Comparison of ENCODE assay signal across 27 mouse cellular contexts in genomic region chr8:85115501-85115900, GRCm38 (mm10). TPM values are rescaled to one million over a fixed set of nuclear protein-coding genes. Genes with fewer than 3 reads are reported as not detected.
DNase-seq lines count a peak whose midpoint lies in the region; ATAC-seq and TF ChIP-seq lines count a peak whose summit lies in the region.
"Had no signal": no experiment of that assay in that cellular context is flagged by ENCODE, and none has a peak within 500 bp of the region (broad histone marks: within the 10 kb centered on the region; RNA-seq: fewer than 3 reads in every experiment).

No protein-coding gene starts in this region.

- no peak overlapping the region for H3K4me3 ChIP-seq in heart, embryonic 10.5 days
- no peak overlapping the region for H3K4me3 ChIP-seq in heart, embryonic 12.5 days
- no peak overlapping the region for H3K4me3 ChIP-seq in ES-Bruce4 (ENCODE audit: low read depth, low read length)
- no peak overlapping the region for H3K4me3 ChIP-seq in forebrain, embryonic 10.5 days
- H3K4me3 ChIP-seq: embryonic facial prominence, embryonic 13.5 days; embryonic facial prominence, embryonic 15.5 days; erythroblast, embryonic 14.5 days; forebrain, embryonic 12.5 days had no signal

- H3K9ac ChIP-seq in heart, embryonic 12.5 days, result no peak overlapping the region
- H3K9ac ChIP-seq in ES-Bruce4 (ENCODE audit: low read depth, poor library complexity, severe bottlenecking), result no peak overlapping the region
- H3K9ac ChIP-seq: embryonic facial prominence, embryonic 13.5 days; embryonic facial prominence, embryonic 15.5 days; forebrain, embryonic 12.5 days had no signal

- H3K4me1 ChIP-seq in heart, embryonic 10.5 days, result no peaks in the 10 kb centered on the region
- peaks cover 6% of the 10 kb centered on the region for H3K4me1 ChIP-seq in heart, embryonic 12.5 days (replicated peaks)
- H3K4me1 ChIP-seq in ES-Bruce4 (ENCODE audit: control insufficient read depth, insufficient read depth, low read length), result no peaks in the 10 kb centered on the region
- peaks cover 11% of the 10 kb centered on the region for H3K4me1 ChIP-seq in forebrain, embryonic 10.5 days

- H3K4me2 ChIP-seq in heart, embryonic 12.5 days, result no peak overlapping the region
- H3K4me2 ChIP-seq: embryonic facial prominence, embryonic 13.5 days; embryonic facial prominence, embryonic 15.5 days; forebrain, embryonic 12.5 days had no signal

- H3K9me3 ChIP-seq in heart, embryonic 10.5 days, result no peaks in the 10 kb centered on the region
- H3K9me3 ChIP-seq in heart, embryonic 12.5 days (replicated peaks), result peaks cover 2% of the 10 kb centered on the region
- H3K9me3 ChIP-seq in ES-Bruce4 (replicated peaks; ENCODE audit: control insufficient read depth, insufficient read depth, low read length, poor library complexity, severe bottlenecking), result no peaks in the 10 kb centered on the region
- H3K9me3 ChIP-seq in forebrain, embryonic 10.5 days, result peaks cover 3% of the 10 kb centered on the region; the same call in 1 of the 2 replicates
- H3K9me3 ChIP-seq: forebrain, embryonic 12.5 days had no signal

- 73% methylated on average over 4 of the region's 4 CpGs for WGBS in heart, embryonic 10.5 days
- 72% methylated on average over 4 of the region's 4 CpGs for WGBS in heart, embryonic 12.5 days
- WGBS in forebrain, embryonic 10.5 days, result 77% methylated on average over 4 of the region's 4 CpGs

- TF ChIP-seq POLR2A in ES-Bruce4 (IDR thresholded peaks at IDR 0.05; ENCODE audit: insufficient read depth, low read length), result no peak

- TF ChIP-seq CTCF in ES-Bruce4 (IDR thresholded peaks at IDR 0.05; ENCODE audit: low read depth, low read length), result no peak

- no peak overlapping the region for H3K27ac ChIP-seq in heart, embryonic 10.5 days
- H3K27ac ChIP-seq in heart, embryonic 12.5 days (ENCODE audit: poor library complexity, severe bottlenecking), result no peak overlapping the region
- H3K27ac ChIP-seq in ES-Bruce4 (ENCODE audit: insufficient read depth, low read length), result peak overlapping the region; percentile 4; the same call in 1 of the 2 replicates
- no peak overlapping the region for H3K27ac ChIP-seq in forebrain, embryonic 10.5 days
- H3K27ac ChIP-seq: embryonic facial prominence, embryonic 13.5 days; embryonic facial prominence, embryonic 15.5 days; forebrain, embryonic 12.5 days had no signal

- DNase-seq in heart, embryonic 10.5 days (ENCODE audit: low spot score), result peak; percentile 13
- DNase-seq in ES-CJ7 (ENCODE audit: low read depth, low spot score), result peak; percentile 69
- peak; percentile 51 for DNase-seq in ZHBTc4 (ENCODE audit: low read depth, low spot score)
- no peak for DNase-seq in forebrain, embryonic 10.5 days (ENCODE audit: extremely low spot score, low spot score)
- DNase-seq in lung, postnatal 36 days, result no peak
- DNase-seq: adrenal gland, adult 2 months; adrenal gland, postnatal 10 days; adrenal gland, postnatal 25 days; cerebellum, adult 11 months; cerebellum, adult 18-20 months; cerebellum, adult 8-10 months; cerebellum, adult 9-11 months; cerebellum, postnatal 14 days; cerebellum, postnatal 36 days; embryo, embryonic 11 days had no signal

- ATAC-seq in heart, embryonic 12.5 days (ENCODE audit: insufficient number of reproducible peaks, low FRiP score), result no peak
- ATAC-seq: forebrain, embryonic 14.5 days; forebrain, embryonic 16.5 days had no signal

- H3K36me3 ChIP-seq in heart, embryonic 10.5 days, result peaks cover 12% of the 10 kb centered on the region
- peaks cover 13% of the 10 kb centered on the region for H3K36me3 ChIP-seq in heart, embryonic 12.5 days
- no peaks in the 10 kb centered on the region for H3K36me3 ChIP-seq in ES-Bruce4 (ENCODE audit: control insufficient read depth, insufficient read depth, low read length, poor library complexity, severe bottlenecking)
- H3K36me3 ChIP-seq in forebrain, embryonic 10.5 days (replicated peaks), result peaks cover 15% of the 10 kb centered on the region

- no peaks in the 10 kb centered on the region for H3K27me3 ChIP-seq in heart, embryonic 10.5 days (ENCODE audit: insufficient read depth, poor library complexity, severe bottlenecking)
- no peaks in the 10 kb centered on the region for H3K27me3 ChIP-seq in heart, embryonic 12.5 days (replicated peaks)
- no peaks in the 10 kb centered on the region for H3K27me3 ChIP-seq in ES-Bruce4 (ENCODE audit: control insufficient read depth, insufficient read depth, low read length, poor library complexity, severe bottlenecking)
- H3K27me3 ChIP-seq in forebrain, embryonic 10.5 days (ENCODE audit: poor library complexity, severe bottlenecking), result 0 out of 2 replicates have a peak, but pooled peaks cover 6% of the 10 kb centered on the region
- H3K27me3 ChIP-seq: embryonic facial prominence, embryonic 13.5 days; embryonic facial prominence, embryonic 15.5 days; forebrain, embryonic 12.5 days had no signal

- no peak for TF ChIP-seq EP300 in ES-Bruce4 (IDR thresholded peaks at IDR 0.05; ENCODE audit: insufficient read depth, low read depth, low read length)

RNA-seq across cellular contexts. Expression of gene Zfp791, which starts 7.4 kb away (rescaled TPM):
- polyA plus RNA-seq in heart, embryonic 10.5 days (2016; fragmentation: Nextera tagmentation; extraction: Ambion mirVana), result 0.84 and 1.00 TPM in 2 replicates
- 1.2 and 1.3 TPM in 2 replicates for polyA plus RNA-seq in heart, embryonic 12.5 days (2016; fragmentation: Nextera tagmentation; extraction: Ambion mirVana)
- 2.0 and 2.2 TPM in 2 replicates for polyA plus RNA-seq in ES-Bruce4 (2011; ENCODE audit: insufficient read depth, insufficient read length, low read depth, missing spikeins)
- polyA plus RNA-seq in forebrain, embryonic 10.5 days (2016; fragmentation: Nextera tagmentation; extraction: Ambion mirVana), result 1.3 and 1.9 TPM in 2 replicates

RNA-seq across cellular contexts. Expression of gene Man2b1, which starts 32.4 kb away (rescaled TPM):
- 27.2 and 30.7 TPM in 2 replicates for polyA plus RNA-seq in heart, embryonic 10.5 days (2016; fragmentation: Nextera tagmentation; extraction: Ambion mirVana)
- polyA plus RNA-seq in heart, embryonic 12.5 days (2016; fragmentation: Nextera tagmentation; extraction: Ambion mirVana), result 33.2 and 34.8 TPM in 2 replicates
- 36.0 and 42.2 TPM in 2 replicates for polyA plus RNA-seq in ES-Bruce4 (2011; ENCODE audit: insufficient read depth, insufficient read length, low read depth, missing spikeins)
- polyA plus RNA-seq in forebrain, embryonic 10.5 days (2016; fragmentation: Nextera tagmentation; extraction: Ambion mirVana), result 21.9 and 24.1 TPM in 2 replicates

RNA-seq across cellular contexts. Expression of gene Wdr83, which starts 34.4 kb away (rescaled TPM):
- polyA plus RNA-seq in heart, embryonic 10.5 days (2016; fragmentation: Nextera tagmentation; extraction: Ambion mirVana), result 41.2 and 47.9 TPM in 2 replicates
- 31.7 and 33.2 TPM in 2 replicates for polyA plus RNA-seq in heart, embryonic 12.5 days (2016; fragmentation: Nextera tagmentation; extraction: Ambion mirVana)
- polyA plus RNA-seq in ES-Bruce4 (2011; ENCODE audit: insufficient read depth, insufficient read length, low read depth, missing spikeins), result 16.5 and 16.8 TPM in 2 replicates
- polyA plus RNA-seq in forebrain, embryonic 10.5 days (2016; fragmentation: Nextera tagmentation; extraction: Ambion mirVana), result 58.4 and 63.3 TPM in 2 replicates

RNA-seq across cellular contexts. Expression of gene Wdr83os, which starts 35.0 kb away (rescaled TPM):
- polyA plus RNA-seq in heart, embryonic 10.5 days (2016; fragmentation: Nextera tagmentation; extraction: Ambion mirVana), result 97.0 and 105 TPM in 2 replicates
- 107 and 109 TPM in 2 replicates for polyA plus RNA-seq in heart, embryonic 12.5 days (2016; fragmentation: Nextera tagmentation; extraction: Ambion mirVana)
- 82.5 and 105 TPM in 2 replicates for polyA plus RNA-seq in ES-Bruce4 (2011; ENCODE audit: insufficient read depth, insufficient read length, low read depth, missing spikeins)
- polyA plus RNA-seq in forebrain, embryonic 10.5 days (2016; fragmentation: Nextera tagmentation; extraction: Ambion mirVana), result 139 and 142 TPM in 2 replicates

RNA-seq across cellular contexts. Expression of gene Cks1brt, which starts 36.2 kb away (rescaled TPM):
- not detected in 2 replicates for polyA plus RNA-seq in heart, embryonic 10.5 days (2016; fragmentation: Nextera tagmentation; extraction: Ambion mirVana)
- polyA plus RNA-seq in heart, embryonic 12.5 days (2016; fragmentation: Nextera tagmentation; extraction: Ambion mirVana), result not detected in 2 replicates
- polyA plus RNA-seq in ES-Bruce4 (2011; ENCODE audit: insufficient read depth, insufficient read length, low read depth, missing spikeins), result 1.3 and 1.5 TPM in 2 replicates
- not detected in 2 replicates for polyA plus RNA-seq in forebrain, embryonic 10.5 days (2016; fragmentation: Nextera tagmentation; extraction: Ambion mirVana)
- polyA plus RNA-seq: adrenal gland, adult 2 months; brain, embryonic 14.5 days; C2C12; embryonic facial prominence, embryonic 11.5 days; embryonic facial prominence, embryonic 13.5 days; embryonic facial prominence, embryonic 15.5 days; erythroblast, embryonic 14.5 days; forebrain, embryonic 12.5 days; forebrain, embryonic 14.5 days; forebrain, embryonic 16.5 days; frontal cortex, adult 2 months had no signal

Comparison
In these comparisons a context has a peak if more than half of its experiments do, and no peak if none do; other contexts are left out.
1. DNase-seq: peak in heart, embryonic 10.5 days (single experiment), ES-CJ7 (single experiment) and ZHBTc4 (single experiment); none in forebrain, embryonic 10.5 days (single experiment) and lung, postnatal 36 days (single experiment).